Mouse (Mus musculus) heart, adult 2 months (tissue): ENCODE data around the gene Rasgrf2.

Source experiments
- CTCF ChIP-seq: fragments of 200-600 bp; IDR thresholded peaks from 2 replicates; pipeline ENCODE4 v1.8.1; 2022; ENCODE audit warnings: antibody characterized with exemption, mild to moderate bottlenecking, moderate library complexity
- EP300 ChIP-seq: fragments of 200-500 bp; IDR thresholded peaks from 2 replicates; pipeline ENCODE4 v1.6.1; 2011; ENCODE audit warnings: low read depth, low read length, control low read depth; ENCODE audit not compliant: insufficient read depth

- no peak for TF ChIP-seq EP300
- TF ChIP-seq CTCF, result no peak
These were observed 143.1 kb downstream of the Rasgrf2 start for GRCm38 (mm10) chr13:91988378-91988777.
